Mouse (Mus musculus) C2C12 (cell line): ENCODE measurements around the gene Rgmb.

Source experiments
- CEBPB ChIP-seq: IDR thresholded peaks from one replicate; pipeline ENCODE4 v1.6.1; 2011; ENCODE audit warnings: low read depth, mild to moderate bottlenecking, control low read depth, moderate library complexity
- CTCF ChIP-seq: IDR thresholded peaks from one replicate; pipeline ENCODE4 v1.5.1; 2011; ENCODE audit not compliant: control insufficient read depth, insufficient read depth, insufficient read length

DNA sequence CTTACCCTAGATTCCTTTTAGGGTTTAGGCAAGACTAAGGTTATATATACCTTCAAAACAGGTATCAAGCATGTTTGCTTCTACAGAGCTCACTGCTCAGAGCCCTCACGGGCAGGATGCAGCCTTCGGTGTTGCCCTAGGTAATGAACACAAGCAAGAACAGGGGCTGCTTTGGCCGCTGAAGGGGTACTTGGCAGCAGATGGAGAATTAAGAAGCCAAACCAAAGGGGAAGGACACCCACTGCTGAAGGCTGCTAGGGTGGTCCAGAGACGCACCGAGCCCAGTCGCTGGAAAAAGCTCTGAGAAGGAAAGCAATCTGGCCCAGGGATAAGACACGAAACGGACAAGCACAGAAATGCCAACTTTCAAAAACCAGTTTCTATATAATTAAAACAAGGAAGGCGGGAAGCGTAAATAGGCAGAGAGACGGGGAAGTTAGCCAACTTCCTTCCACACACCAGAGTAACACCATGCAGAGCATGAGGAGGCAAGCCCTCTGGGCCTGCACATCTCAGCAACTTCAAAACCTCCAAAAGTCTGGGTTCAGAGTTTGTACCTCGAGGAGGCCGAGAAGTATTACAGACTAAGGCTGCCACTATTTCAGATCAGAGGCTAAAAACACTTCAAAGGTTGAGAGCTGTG is 18.6 kb downstream of the Rgmb start:
- no peak for TF ChIP-seq CTCF
- no peak for TF ChIP-seq CEBPB
